Mouse (Mus musculus) kidney, embryonic 15.5 days (tissue): Measurements from ENCODE around the gene Gtf3c2. TPM values are rescaled to one million over a fixed set of nuclear protein-coding genes. Genes with fewer than 3 reads are reported as not detected.
A peak's percentile ranks its signal among the peaks of the same experiment; 100 is the strongest.
"Not testable (repeated sequence)": the region's sequence is repeated elsewhere in the genome, so short reads cannot be mapped to it uniquely, and the experiment has no call there.

Source experiments
- ATAC-seq: fragments of 200-750 bp; cut with Nextera tagmentation; replicated peaks from 2 replicates; pipeline ENCODE4 v1.8.0; 2017; ENCODE audit warnings: moderate TSS enrichment; ENCODE audit not compliant: low FRiP score
- H3K27ac ChIP-seq: fragments of 300-500 bp; sonication (generic); 2 replicates; pipeline ENCODE4 v1.5.1; 2015; ENCODE audit warnings: mild to moderate bottlenecking, inconsistent platforms
- H3K27me3 ChIP-seq: fragments of 300-500 bp; sonication (generic); 2 replicates; pipeline ENCODE4 v1.6.1; 2015; ENCODE audit warnings: inconsistent platforms
- H3K36me3 ChIP-seq: fragments of 300-500 bp; sonication (generic); 2 replicates; pipeline ENCODE4 v1.6.1; 2015; ENCODE audit warnings: inconsistent platforms
- H3K4me1 ChIP-seq: fragments of 300-500 bp; sonication (generic); 2 replicates; pipeline ENCODE4 v1.6.1; 2015; ENCODE audit warnings: inconsistent platforms
- H3K4me2 ChIP-seq: fragments of 300-500 bp; sonication (generic); 2 replicates; pipeline ENCODE4 v1.6.1; 2015; ENCODE audit warnings: moderate library complexity, mild to moderate bottlenecking, inconsistent platforms
- H3K4me3 ChIP-seq: fragments of 300-500 bp; sonication (generic); replicated peaks from 2 replicates; pipeline ENCODE4 v1.5.1; 2015; ENCODE audit warnings: mild to moderate bottlenecking, inconsistent platforms
- H3K9ac ChIP-seq: fragments of 300-500 bp; sonication (generic); 2 replicates; pipeline ENCODE4 v1.6.1; 2015; ENCODE audit warnings: mild to moderate bottlenecking, inconsistent platforms
- H3K9me3 ChIP-seq: fragments of 300-500 bp; sonication (generic); replicated peaks from 2 replicates; pipeline ENCODE4 v1.6.1; 2016; ENCODE audit warnings: inconsistent platforms
- WGBS: fragments of 180-500 bp; shearing (Covaris S2); methylation state at CpG from one replicate; pipeline ENCODE4 v1.1.7; 2015; ENCODE audit warnings: mixed read lengths; 5-methylcytosine and 5-hydroxymethylcytosine counted together
- polyA plus RNA-seq: library from polyadenylated mRNA; unstranded; fragments of >200 nt; fragmentation: Nextera tagmentation; extraction: Ambion mirVana; gene quantifications from 2 replicates; pipeline ENCODE4 v1.2.1, GENCODE M21; 2015

Gtf3c2 gene
- polyA plus RNA-seq, result 83.0 and 93.5 TPM in 2 replicates

GRCm38 (mm10) chr5:31179766-31180630, at the start of gene Gtf3c2, which contains the start of gene Gm29609:
Gene Gtf3c2 (minus strand): TSS chr5:31180144.
Gene Gm29609 (minus strand): TSS chr5:31179911.
- Histone ChIP-seq H3K27me3 (no peaks in the 10 kb centered on the region), H3K4me3 (peak within 1 kb of the TSS; percentile 95), H3K9ac (peak within 1 kb of the TSS; percentile 80), H3K36me3 (peaks cover 18% of the 10 kb centered on the region; the same call in 1 of the 2 replicates), H3K4me2 (peak within 1 kb of the TSS; percentile 90), H3K4me1 (peaks cover 18% of the 10 kb centered on the region; the same call in 1 of the 2 replicates), H3K9me3 (no peaks in the 10 kb centered on the region), H3K27ac (peak within 1 kb of the TSS; percentile 100)
- peak; percentile 98 for ATAC-seq
- under 1% methylated on average over 59 of the region's 59 CpGs for WGBS

- WGBS, result 77% methylated on average over 1 of the region's 1 CpGs
Measured at GRCm38 (mm10) chr5:31226641-31227040, 46.7 kb upstream of the Gtf3c2 start.

GRCm38 (mm10) chr5:31222696-31223095, 42.8 kb upstream of the Gtf3c2 start:
- no peaks in the 10 kb centered on the region for H3K27me3 ChIP-seq
- ATAC-seq, result no peak
- no peak overlapping the region for H3K4me3 ChIP-seq
- H3K27ac ChIP-seq, result no peak overlapping the region
- H3K9me3 ChIP-seq, result no peaks in the 10 kb centered on the region
- no peak overlapping the region for H3K4me2 ChIP-seq
- 93% methylated on average over 9 of the region's 9 CpGs for WGBS
- H3K9ac ChIP-seq, result no peak overlapping the region
- no peaks in the 10 kb centered on the region for H3K36me3 ChIP-seq
- H3K4me1 ChIP-seq, result peaks cover 17% of the 10 kb centered on the region

More at GRCm38 (mm10) chr5:31226641-31227040, 46.7 kb upstream of the Gtf3c2 start:
- H3K27ac ChIP-seq, result no peak overlapping the region
- ATAC-seq, result no peak
- no peak overlapping the region for H3K9ac ChIP-seq
- H3K4me1 ChIP-seq, result 0 out of 2 replicates have a peak, but pooled peaks cover under 1% of the 10 kb centered on the region
- H3K4me2 ChIP-seq, result no peak overlapping the region
- H3K36me3 ChIP-seq, result no peaks in the 10 kb centered on the region
- H3K9me3 ChIP-seq, result no peaks in the 10 kb centered on the region
- H3K27me3 ChIP-seq, result no peaks in the 10 kb centered on the region
- no peak overlapping the region for H3K4me3 ChIP-seq

- WGBS, result 13% methylated on average over 11 of the region's 11 CpGs
- H3K36me3 ChIP-seq, result no peaks in the 10 kb centered on the region
- peak overlapping the region; percentile 84 for H3K4me2 ChIP-seq
- H3K4me3 ChIP-seq, result peak overlapping the region; percentile 99
- H3K9me3 ChIP-seq, result no peaks in the 10 kb centered on the region
- H3K27ac ChIP-seq, result peak overlapping the region; percentile 95
- peaks cover 17% of the 10 kb centered on the region for H3K4me1 ChIP-seq
- no peaks in the 10 kb centered on the region for H3K27me3 ChIP-seq
- ATAC-seq, result 0 out of 2 replicates have a peak, but pooled peaks have one; percentile 37
- H3K9ac ChIP-seq, result peak overlapping the region; percentile 97
Measured at GRCm38 (mm10) chr5:31221304-31221945, 41.5 kb upstream of the Gtf3c2 start.

- Histone ChIP-seq H3K9me3 (no peaks in the 10 kb centered on the region), H3K27me3 (no peaks in the 10 kb centered on the region), H3K4me2 (peak within 1 kb of the TSS; percentile 84), H3K9ac (peak within 1 kb of the TSS; percentile 97), H3K4me3 (peak within 1 kb of the TSS; percentile 99), H3K27ac (peak within 1 kb of the TSS; percentile 95), H3K36me3 (no peaks in the 10 kb centered on the region), H3K4me1 (peaks cover 17% of the 10 kb centered on the region)
- ATAC-seq, result peak; percentile 96
- WGBS, result under 1% methylated on average over 70 of the region's 70 CpGs
Measured at GRCm38 (mm10) chr5:31220448-31221303, 40.7 kb upstream of the Gtf3c2 start, which contains the start of gene Ppm1g. Gene Ppm1g (minus strand): TSS chr5:31220687.

- Histone ChIP-seq H3K27ac (peak overlapping the region; percentile 95), H3K4me1 (peaks cover 17% of the 10 kb centered on the region), H3K36me3 (no peaks in the 10 kb centered on the region), H3K4me3 (peak overlapping the region; percentile 99), H3K27me3 (no peaks in the 10 kb centered on the region), H3K9ac (peak overlapping the region; percentile 97), H3K9me3 (no peaks in the 10 kb centered on the region), H3K4me2 (peak overlapping the region; percentile 84)
- peak; percentile 75 for ATAC-seq
- under 1% methylated on average over 40 of the region's 40 CpGs for WGBS
Measured at GRCm38 (mm10) chr5:31219911-31220447, 40.0 kb upstream of the Gtf3c2 start.

- H3K27ac ChIP-seq, result peak overlapping the region; percentile 95
- H3K4me3 ChIP-seq, result peak overlapping the region; percentile 99
- H3K27me3 ChIP-seq, result no peaks in the 10 kb centered on the region
- H3K36me3 ChIP-seq, result no peaks in the 10 kb centered on the region
- H3K4me2 ChIP-seq, result peak overlapping the region; percentile 84
- 1% methylated on average over 11 of the region's 11 CpGs for whole genome bisulfite sequencing
- H3K9me3 ChIP-seq, result no peaks in the 10 kb centered on the region
- H3K9ac ChIP-seq, result peak overlapping the region; percentile 97
- ATAC-seq, result no peak
- H3K4me1 ChIP-seq, result peaks cover 17% of the 10 kb centered on the region
Measured at GRCm38 (mm10) chr5:31219474-31219873, 39.5 kb upstream of the Gtf3c2 start.

GRCm38 (mm10) chr5:31219070-31219469, 39.1 kb upstream of the Gtf3c2 start:
- ATAC-seq, result no peak

GRCm38 (mm10) chr5:31218294-31218693, 38.4 kb upstream of the Gtf3c2 start:
- no peak for ATAC-seq
- WGBS, result 59% methylated on average over 7 of the region's 7 CpGs
- no peaks in the 10 kb centered on the region for H3K27me3 ChIP-seq
- H3K4me2 ChIP-seq, result no peak overlapping the region
- H3K4me3 ChIP-seq, result no peak overlapping the region
- no peaks in the 10 kb centered on the region for H3K9me3 ChIP-seq
- no peak overlapping the region for H3K9ac ChIP-seq
- H3K4me1 ChIP-seq, result peaks cover 17% of the 10 kb centered on the region
- H3K27ac ChIP-seq, result no peak overlapping the region
- H3K36me3 ChIP-seq, result no peaks in the 10 kb centered on the region

More at GRCm38 (mm10) chr5:31219070-31219469, 39.1 kb upstream of the Gtf3c2 start:
- no peaks in the 10 kb centered on the region for H3K36me3 ChIP-seq
- 5% methylated on average over 2 of the region's 2 CpGs for WGBS
- peaks cover 17% of the 10 kb centered on the region for H3K4me1 ChIP-seq
- peak overlapping the region; percentile 99 for H3K4me3 ChIP-seq
- H3K9me3 ChIP-seq, result no peaks in the 10 kb centered on the region
- H3K27ac ChIP-seq, result no peak overlapping the region
- peak overlapping the region; percentile 84 for H3K4me2 ChIP-seq
- 0 out of 2 replicates have a peak overlapping the region, but pooled peaks have one; percentile 31 for H3K9ac ChIP-seq
- H3K27me3 ChIP-seq, result no peaks in the 10 kb centered on the region

GRCm38 (mm10) chr5:31216554-31216953, 36.6 kb upstream of the Gtf3c2 start:
- H3K27me3 ChIP-seq, H3K9me3 ChIP-seq, H3K4me3 ChIP-seq, H3K4me2 ChIP-seq, H3K27ac ChIP-seq, H3K36me3 ChIP-seq, ATAC-seq, H3K9ac ChIP-seq: not testable (repeated sequence)
- peaks cover 16% of the 10 kb centered on the region for H3K4me1 ChIP-seq
- WGBS, result 94% methylated on average over 6 of the region's 6 CpGs

- Histone ChIP-seq H3K9ac (no peak overlapping the region), H3K4me3 (no peak overlapping the region), H3K27me3 (no peaks in the 10 kb centered on the region), H3K9me3 (peaks cover 4% of the 10 kb centered on the region), H3K4me1 (peaks cover 30% of the 10 kb centered on the region), H3K36me3 (peaks cover 76% of the 10 kb centered on the region), H3K27ac (no peak overlapping the region), H3K4me2 (no peak overlapping the region)
- no peak for ATAC-seq
- WGBS, result 91% methylated on average over 6 of the region's 6 CpGs
Measured at GRCm38 (mm10) chr5:31204421-31204820, 24.5 kb upstream of the Gtf3c2 start.
